Mouse (Mus musculus): Measurements from ENCODE around the gene Clec2d.
"Not testable (repeated sequence)": the region's sequence is repeated elsewhere in the genome, so short reads cannot be mapped to it uniquely, and the experiment has no call there.

- TF ChIP-seq CTCF (IDR thresholded peaks at IDR 0.05; ENCODE audit: extremely low read depth, insufficient read depth, insufficient read length, insufficient replicate concordance); POLR2A (IDR thresholded peaks at IDR 0.05; ENCODE audit: low read depth, low read length): not testable (repeated sequence)
These were observed 19.7 kb downstream of the Clec2d start for GRCm38 (mm10) chr6:129200066-129200465.
